Mouse (Mus musculus): ENCODE results near the gene B4galt5.

DNA sequence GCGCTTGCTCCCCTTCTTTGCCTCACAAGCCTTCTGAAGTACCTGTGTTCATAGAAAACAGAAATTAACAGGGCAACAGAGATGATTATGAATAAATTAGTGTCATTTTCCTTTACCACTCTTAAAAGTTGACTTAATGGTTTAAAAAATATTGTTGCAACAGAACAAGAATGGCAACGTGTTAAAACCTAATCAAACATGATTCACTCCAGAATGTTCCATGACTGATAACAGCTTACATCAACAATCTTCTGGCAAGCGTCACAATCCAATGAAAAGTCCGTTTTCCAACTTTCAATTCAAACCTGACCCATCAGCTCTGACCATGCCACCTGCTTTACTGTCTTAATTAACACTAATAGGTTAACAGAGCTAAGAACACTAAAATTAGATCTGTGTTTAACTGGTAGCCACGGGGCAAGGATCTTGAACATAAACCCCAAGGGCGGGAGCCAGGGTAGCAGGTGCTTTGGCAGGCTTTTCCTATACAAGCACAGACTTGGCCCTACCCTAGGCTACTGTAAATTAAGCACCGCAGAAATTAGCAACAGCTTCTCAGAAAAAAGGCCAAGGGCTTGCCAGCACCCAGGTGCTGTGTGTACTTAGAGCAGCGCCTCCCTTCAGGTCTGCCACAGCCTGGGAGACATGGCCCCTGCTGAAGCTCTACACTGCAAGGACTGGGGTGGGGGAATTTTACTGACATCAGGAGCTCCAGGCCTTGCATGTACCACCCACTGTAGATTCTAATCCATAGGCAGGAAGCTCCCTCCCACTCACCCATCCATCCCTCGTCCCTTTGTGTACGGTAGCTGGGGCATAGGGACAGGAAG lies 12.4 kb downstream of the B4galt5 start:
- TF ChIP-seq CTCF (IDR thresholded peaks at IDR 0.05; ENCODE audit: low read depth), result no peak
- no peak for TF ChIP-seq EP300 (IDR thresholded peaks at IDR 0.05; ENCODE audit: low read depth)

Data from liver, postnatal 0 days (tissue).